Mouse (Mus musculus): ENCODE data around the gene Bco2.

The Bco2 gene

DNA sequence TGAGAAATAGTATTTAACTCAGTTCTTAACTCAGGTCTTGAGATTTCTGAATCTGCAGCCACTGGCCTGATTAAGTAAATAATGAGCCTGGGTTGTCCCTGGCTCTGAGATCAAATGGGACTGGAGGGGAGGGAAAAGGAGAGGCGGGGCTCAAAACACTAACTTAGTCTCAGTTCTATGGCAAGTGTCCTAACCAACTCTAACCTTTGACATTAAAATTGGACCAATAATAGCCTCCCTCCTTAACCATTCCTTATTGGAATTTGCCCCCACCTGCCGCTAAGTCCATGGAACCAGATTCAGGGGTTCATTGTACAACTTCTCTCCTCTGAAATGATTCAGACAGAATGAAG lies at the start of gene Bco2:
Gene Bco2 (minus strand): TSS at position 88 of the 353 bp plus-strand sequence.
- DNase-seq = no peak

GRCm38 (mm10) chr9:50604338-50604737 lies 49.4 kb upstream of the Bco2 start:
- DNase-seq = no peak

DNA sequence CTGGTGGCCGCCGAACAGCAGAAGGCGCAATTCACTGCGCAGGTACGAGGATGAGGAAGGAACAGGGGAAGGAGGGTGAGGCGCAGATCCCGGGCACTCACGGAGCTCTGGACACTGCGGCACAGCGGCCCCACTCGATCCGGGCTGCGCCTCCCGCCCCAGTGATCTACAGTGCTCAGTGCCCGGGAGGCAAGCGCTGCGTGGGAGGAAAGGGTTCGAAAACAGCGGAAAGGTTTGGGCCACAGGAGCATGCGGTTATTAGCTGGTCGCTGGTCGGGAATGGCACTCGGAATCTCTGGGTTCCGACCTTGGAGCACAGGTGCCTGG lies 49.0 kb upstream of the Bco2 start:
- no peak for DNase-seq

GRCm38 (mm10) chr9:50603189-50603997 lies 48.4 kb upstream of the Bco2 start, which contains the start of the genes Sdhd and Timm8b:
TSS of gene Sdhd (minus strand) at chr9:50603812.
TSS of gene Timm8b (plus strand) at chr9:50603910.
- peak; percentile 96 for DNase-seq

- DNase-seq = no peak
These were observed 47.3 kb upstream of the Bco2 start for GRCm38 (mm10) chr9:50602055-50602845.

DNA sequence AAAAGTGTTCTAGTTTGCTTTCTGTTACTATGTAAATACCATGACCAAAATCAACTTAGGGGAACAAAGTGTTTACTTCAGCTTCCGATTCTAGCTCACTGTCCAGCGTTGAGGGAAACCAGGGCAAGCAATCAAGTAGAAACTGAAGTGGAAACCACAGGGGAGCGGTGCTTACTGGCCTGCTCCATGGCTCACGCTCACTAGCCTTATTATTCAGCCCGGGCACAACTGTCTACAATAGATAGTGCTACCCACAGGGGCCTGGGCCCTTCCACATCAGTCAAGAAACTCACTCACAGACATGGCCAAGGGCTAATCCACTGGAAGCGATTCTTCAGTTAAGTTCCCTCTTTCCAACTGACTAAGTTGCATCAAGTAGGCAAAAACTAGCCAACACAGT lies 46.6 kb upstream of the Bco2 start:
- no peak for DNase-seq

- DNase-seq = no peak
These were observed 42.0 kb upstream of the Bco2 start for GRCm38 (mm10) chr9:50596973-50597372.

- no peak for DNase-seq
These were observed 39.9 kb upstream of the Bco2 start for GRCm38 (mm10) chr9:50594794-50595417.

DNA sequence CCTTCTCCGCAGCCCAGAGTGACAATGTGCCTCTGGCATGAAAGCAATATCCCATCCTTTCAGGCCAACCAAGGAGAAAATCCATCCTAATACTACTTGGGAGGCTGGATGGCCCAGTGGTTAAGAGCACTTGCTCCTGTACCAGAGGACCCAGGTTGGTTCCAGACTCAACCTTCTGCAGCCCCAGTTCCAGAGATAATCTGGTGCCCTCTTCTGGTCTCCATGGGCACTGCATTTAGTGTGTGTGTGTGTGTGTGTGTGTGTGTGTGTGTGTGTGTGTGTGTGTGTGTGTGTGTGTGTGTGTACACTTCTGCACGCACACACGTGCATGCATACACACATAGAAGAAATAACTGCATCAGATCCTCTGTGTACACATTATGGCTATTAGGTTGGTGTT lies 38.6 kb upstream of the Bco2 start:
- DNase-seq = no peak

DNA sequence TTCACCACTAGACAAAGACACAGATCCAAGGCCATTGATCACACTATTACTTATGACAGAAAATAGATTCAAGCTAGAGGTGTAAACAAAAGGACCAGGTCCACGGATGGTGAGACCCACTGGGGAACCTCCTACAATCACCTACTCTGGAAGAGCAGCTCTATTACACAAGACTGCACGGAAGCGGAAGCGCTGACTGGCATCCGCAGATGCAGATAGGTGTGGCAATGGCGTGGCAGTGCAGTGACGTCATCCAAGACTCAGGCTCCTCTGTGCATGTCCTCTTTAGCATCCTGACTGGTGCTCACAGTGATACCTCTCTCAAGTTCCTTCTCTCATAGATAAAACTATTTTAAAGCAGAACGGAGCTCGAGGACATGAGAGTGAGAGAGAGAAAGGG lies 38.0 kb upstream of the Bco2 start:
- no peak for DNase-seq

GRCm38 (mm10) chr9:50590856-50591518 lies 36.0 kb upstream of the Bco2 start:
- DNase-seq = no peak

DNA sequence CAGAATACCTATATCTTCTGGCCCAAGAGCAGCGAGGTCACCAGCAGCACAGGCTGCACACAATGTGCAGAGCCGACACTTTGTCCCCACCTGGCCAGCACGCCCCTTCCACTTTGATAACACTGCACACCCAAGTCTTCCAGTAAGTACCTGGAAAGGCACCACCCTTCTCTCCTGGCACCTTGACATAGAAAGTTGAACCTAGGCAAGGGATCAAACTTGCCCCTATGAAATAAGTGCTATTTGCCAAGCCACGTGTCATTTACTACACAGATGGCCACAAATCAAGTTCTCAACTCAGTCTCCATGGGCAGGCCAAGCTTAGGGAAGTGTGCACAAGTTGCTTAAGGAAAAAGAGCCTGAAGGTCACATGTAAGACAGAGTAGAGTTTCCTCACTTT lies 32.0 kb upstream of the Bco2 start:
- DNase-seq = no peak

DNA sequence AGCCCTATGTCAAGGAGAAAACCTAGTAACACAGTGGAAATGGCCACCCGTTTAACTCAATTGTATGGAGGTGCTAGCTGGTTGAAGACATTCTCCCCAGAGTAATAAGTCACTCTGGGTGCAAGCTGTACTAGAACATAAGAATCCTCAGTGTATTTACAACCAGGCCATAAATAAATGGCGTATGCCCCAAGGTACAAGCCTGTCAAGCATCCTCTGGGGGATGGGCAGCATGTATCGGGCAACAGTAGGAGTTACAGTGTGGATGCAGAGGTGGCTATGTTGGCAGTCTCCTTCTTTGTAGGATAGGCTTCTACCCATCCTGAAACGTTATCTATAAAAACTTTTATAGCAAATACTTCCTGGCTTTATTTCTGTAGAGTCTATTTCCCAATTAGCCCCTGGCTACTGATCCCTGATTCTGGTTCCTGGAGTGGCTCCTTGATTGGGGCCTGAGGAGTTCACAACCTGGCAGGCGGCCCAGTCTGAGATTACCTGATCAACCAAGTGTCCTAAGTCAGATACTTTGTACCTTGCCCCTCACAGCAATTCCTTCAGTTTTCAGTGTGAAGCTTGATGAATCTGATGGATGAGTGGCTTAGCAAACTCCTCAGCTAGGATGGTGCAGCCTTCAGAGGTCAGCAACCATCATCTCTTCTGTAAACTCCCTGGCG lies 30.3 kb upstream of the Bco2 start:
- DNase-seq = no peak

DNA sequence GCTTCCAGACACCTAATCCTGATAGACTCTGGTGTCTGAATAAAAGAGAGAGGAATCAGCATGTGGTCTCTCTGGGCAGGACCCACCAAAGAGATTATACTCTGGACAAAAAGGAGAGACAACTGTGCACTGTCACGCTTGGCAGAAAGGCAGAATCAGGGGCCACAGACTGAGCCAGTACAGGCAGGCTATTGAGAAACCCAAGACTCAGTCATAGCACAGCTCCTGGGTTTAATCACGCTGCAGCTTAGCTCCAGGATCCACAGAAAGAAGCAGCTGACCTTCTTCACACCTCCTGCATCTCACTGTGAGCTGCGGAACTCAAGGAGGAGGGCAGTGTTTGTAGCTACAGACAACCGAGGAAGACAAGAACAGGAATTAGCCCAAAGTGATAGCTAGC lies 25.4 kb upstream of the Bco2 start:
- no peak for DNase-seq

DNA sequence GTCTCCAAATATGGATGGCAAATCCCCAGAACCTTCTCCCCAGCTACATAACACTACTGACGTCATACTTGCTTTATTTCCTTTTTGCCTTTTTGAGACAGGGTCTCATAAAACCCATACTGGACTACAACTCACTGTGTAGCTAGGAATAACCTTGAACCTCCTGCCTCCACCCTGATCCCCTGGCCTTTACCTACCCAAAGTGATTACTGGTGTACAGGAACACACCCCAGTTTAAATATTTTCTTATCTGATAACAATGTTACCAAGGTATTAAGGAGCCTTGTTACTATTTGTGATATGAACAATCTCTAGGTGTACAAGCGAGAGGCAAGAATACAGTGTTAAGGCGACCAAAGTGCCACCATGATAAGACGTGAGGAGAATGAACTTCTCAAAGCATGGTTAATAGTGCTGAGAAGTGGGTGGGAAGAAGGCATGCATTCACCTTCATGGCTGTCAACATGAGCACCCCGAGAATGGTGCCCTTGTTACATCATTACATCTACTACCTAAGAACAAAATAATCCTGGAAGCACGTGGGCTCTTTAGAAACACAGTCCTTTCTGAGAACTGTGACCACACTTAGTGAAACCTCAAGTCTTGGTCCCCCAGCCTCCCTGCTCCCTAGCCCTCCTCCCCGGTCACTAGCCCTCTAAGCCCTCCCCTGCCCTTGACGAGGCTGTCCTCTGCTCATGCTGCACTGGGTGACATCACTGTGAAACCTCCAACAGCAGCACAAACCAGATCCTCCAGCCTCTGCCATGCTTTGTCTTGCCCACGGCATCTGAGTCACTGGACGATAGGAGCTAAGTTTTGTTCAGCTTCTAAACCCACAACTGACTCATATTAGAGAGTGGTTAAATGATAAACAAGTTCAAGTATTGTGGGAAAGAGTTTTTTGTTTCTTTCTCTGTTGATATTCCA lies 14.9 kb upstream of the Bco2 start:
- no peak for DNase-seq

GRCm38 (mm10) chr9:50567881-50568280 lies 12.9 kb upstream of the Bco2 start:
- DNase-seq = no peak

GRCm38 (mm10) chr9:50567372-50567771 lies 12.4 kb upstream of the Bco2 start:
- no peak for DNase-seq

- DNase-seq = no peak
These were observed 11.0 kb upstream of the Bco2 start for GRCm38 (mm10) chr9:50565940-50566339.

DNA sequence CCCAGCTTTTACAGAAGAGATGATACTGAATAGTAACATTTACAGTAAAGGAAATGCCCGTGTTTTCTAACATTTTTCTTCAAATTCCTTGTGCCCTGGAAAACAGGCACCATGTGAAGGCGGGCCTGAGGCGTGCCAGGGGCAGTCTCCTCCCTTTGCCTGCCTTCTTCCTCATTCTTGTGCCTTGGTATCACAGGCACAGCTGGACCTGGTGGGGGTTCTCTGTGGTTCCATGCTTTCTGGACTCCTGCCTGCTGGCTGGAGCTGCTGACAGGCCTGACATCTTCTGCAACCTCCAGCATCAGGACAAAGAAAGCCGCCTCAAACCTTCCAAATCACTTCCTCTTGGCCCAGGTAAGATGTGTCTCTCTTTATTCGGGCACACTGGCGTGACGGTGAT lies 10.2 kb upstream of the Bco2 start:
- DNase-seq = no peak

DNA sequence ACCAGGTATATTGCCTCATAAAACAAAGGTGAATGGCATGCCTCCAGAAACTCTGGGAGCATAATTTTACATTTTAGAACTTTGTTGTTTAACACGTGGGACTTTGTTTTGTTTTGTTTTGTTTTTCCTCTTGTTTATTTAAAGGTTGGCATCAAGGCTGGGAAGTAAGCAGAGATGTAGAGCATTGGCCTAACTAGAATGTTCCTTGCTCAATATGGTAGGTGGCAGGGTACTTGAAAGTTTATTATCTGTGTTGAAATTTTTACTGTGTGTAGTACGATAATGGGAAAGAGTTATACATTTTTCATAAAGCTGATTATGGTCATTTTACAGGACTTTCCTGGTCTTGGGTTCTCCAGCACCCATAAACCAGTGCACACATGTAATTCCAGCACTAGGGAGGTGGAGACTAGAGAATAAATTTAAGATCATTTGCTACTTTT lies 7.0 kb upstream of the Bco2 start:
- DNase-seq = no peak

GRCm38 (mm10) chr9:50561145-50561917 lies 6.3 kb upstream of the Bco2 start, which contains the start of gene Tex12:
TSS of gene Tex12 (minus strand) at chr9:50561325.
- no peak for DNase-seq
